Comparison of ENCODE assay signal across 8 mouse cellular contexts in genomic region chr6:137560358-137560859, GRCm38 (mm10).
A peak's percentile ranks its signal among the peaks of the same experiment; 100 is the strongest.
DNase-seq lines count a peak whose midpoint lies in the region; ATAC-seq lines count a peak whose summit lies in the region.

No protein-coding gene starts in this region.

- H3K9me3 ChIP-seq in megakaryocyte, embryonic 14.5 days, result no peaks in the 10 kb centered on the region

- peaks cover 49% of the 10 kb centered on the region for H3K4me1 ChIP-seq in megakaryocyte, embryonic 14.5 days

- no peaks in the 10 kb centered on the region for H3K36me3 ChIP-seq in megakaryocyte, embryonic 14.5 days (replicated peaks; ENCODE audit: low read length)

- H3K27me3 ChIP-seq in megakaryocyte, embryonic 14.5 days (replicated peaks), result peaks cover 10% of the 10 kb centered on the region

- peak overlapping the region; percentile 15 for H3K4me3 ChIP-seq in megakaryocyte, embryonic 14.5 days (replicated peaks)

- peak; percentile 35 for ATAC-seq in granulocyte monocyte progenitor cell, adult 5-6 weeks (replicated peaks; ENCODE audit: poor library complexity, severe bottlenecking)

- peak; percentile 82 for DNase-seq in 416B (ENCODE audit: low read depth)
- peak; percentile 12 for DNase-seq in brain, adult 2 months (ENCODE audit: low read depth, low spot score)
- peak; percentile 64 for DNase-seq in kidney, adult 18-20 months
- DNase-seq in cerebellum, postnatal 4 days (ENCODE audit: low spot score in 2 of 2), result no peak
- DNase-seq in retina, postnatal 1 day, result no peak
- DNase-seq in layer of hippocampus, adult 9-10 months (ENCODE audit: low spot score), result no peak

Comparison
In these comparisons a context has a peak if more than half of its experiments do, and no peak if none do; other contexts are left out.
1. DNase-seq: peak in 416B (single experiment), brain, adult 2 months (single experiment) and kidney, adult 18-20 months (single experiment); none in cerebellum, postnatal 4 days (0 of 2), retina, postnatal 1 day (single experiment) and layer of hippocampus, adult 9-10 months (single experiment).